Mouse (Mus musculus) forebrain, embryonic 16.5 days (tissue): Measurements from ENCODE around the gene Ggta1. TPM values are rescaled to one million over a fixed set of nuclear protein-coding genes. Genes with fewer than 3 reads are reported as not detected.

Source experiments
- ATAC-seq: fragments of 200-750 bp; cut with Nextera tagmentation; 2 replicates; pipeline ENCODE4 v1.8.0; 2017; ENCODE audit warnings: mild to moderate bottlenecking, moderate library complexity
- H3K27ac ChIP-seq: fragments of 300-500 bp; sonication (generic); 2 replicates; pipeline ENCODE4 v1.5.1; 2014; ENCODE audit warnings: low read length, control low read depth
- H3K27me3 ChIP-seq: fragments of 300-500 bp; sonication (generic); replicated peaks from 2 replicates; pipeline ENCODE4 v1.6.1; 2014; ENCODE audit warnings: low read length; ENCODE audit not compliant: control insufficient read depth, insufficient read depth
- H3K36me3 ChIP-seq: fragments of 300-500 bp; sonication (generic); 2 replicates; pipeline ENCODE4 v1.6.1; 2014; ENCODE audit not compliant: control insufficient read depth, insufficient read depth
- H3K4me1 ChIP-seq: fragments of 300-500 bp; sonication (generic); replicated peaks from 2 replicates; pipeline ENCODE4 v1.6.1; 2014; ENCODE audit warnings: low read length; ENCODE audit not compliant: control insufficient read depth, insufficient read depth
- H3K4me2 ChIP-seq: fragments of 300-500 bp; sonication (generic); 2 replicates; pipeline ENCODE4 v1.6.1; 2014; ENCODE audit warnings: mild to moderate bottlenecking, low read length, control low read depth
- H3K4me3 ChIP-seq: fragments of 300-500 bp; sonication (generic); replicated peaks from 2 replicates; pipeline ENCODE4 v1.5.1; 2014; ENCODE audit warnings: mild to moderate bottlenecking, low read length, control low read depth
- H3K9ac ChIP-seq: fragments of 300-500 bp; sonication (generic); replicated peaks from 2 replicates; pipeline ENCODE4 v1.6.1; 2014; ENCODE audit warnings: low read depth, low read length, control low read depth
- H3K9me3 ChIP-seq: fragments of 300-500 bp; sonication (generic); 2 replicates; pipeline ENCODE4 v1.6.1; 2016; ENCODE audit warnings: low read length; ENCODE audit not compliant: control insufficient read depth
- WGBS: fragments of 180-500 bp; shearing (Covaris S2); extraction: QIAGEN DNeasy Blood & Tissue Kit; methylation state at CpG from one replicate; pipeline ENCODE4 v1.1.7; 2014; 5-methylcytosine and 5-hydroxymethylcytosine counted together
- polyA plus RNA-seq: library from polyadenylated mRNA; unstranded; fragments of >200 nt; fragmentation: Nextera tagmentation; extraction: Ambion mirVana; gene quantifications from 2 replicates; pipeline ENCODE4 v1.2.1, GENCODE M21; 2015

Gene Ggta1
- polyA plus RNA-seq, 1 experiment from 2014 or later, result 4.1 TPM

DNA sequence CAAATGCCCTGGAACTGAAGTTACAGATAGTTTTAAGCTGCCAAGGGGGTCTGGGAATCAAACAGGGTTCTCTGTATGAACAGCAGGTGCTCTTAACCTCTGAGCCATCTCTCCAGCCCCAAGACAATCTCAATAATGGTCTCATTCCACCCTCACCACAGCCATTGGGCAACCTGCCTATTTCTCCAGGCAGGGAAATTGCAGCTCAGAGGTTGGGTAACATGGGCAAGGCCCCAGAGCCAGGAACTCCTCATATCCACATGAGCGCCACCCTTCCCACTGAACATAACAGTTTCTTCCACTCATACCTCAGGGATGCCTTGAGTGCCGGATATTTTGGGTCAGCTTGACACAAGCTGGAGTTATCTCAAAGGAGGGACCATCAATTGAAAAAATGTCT lies 25.2 kb downstream of the Ggta1 start:
- ATAC-seq, result no peak
- Histone ChIP-seq H3K9ac (no peak overlapping the region), H3K27ac (no peak overlapping the region), H3K4me3 (no peak overlapping the region), H3K4me1 (no peaks in the 10 kb centered on the region), H3K9me3 (no peaks in the 10 kb centered on the region), H3K36me3 (no peaks in the 10 kb centered on the region), H3K4me2 (no peak overlapping the region), H3K27me3 (no peaks in the 10 kb centered on the region)
- 96% methylated on average over 2 of the region's 2 CpGs for WGBS

GRCm38 (mm10) chr2:35434576-35435123 lies 28.4 kb downstream of the Ggta1 start:
- Histone ChIP-seq H3K4me3 (no peak overlapping the region), H3K36me3 (no peaks in the 10 kb centered on the region), H3K4me2 (no peak overlapping the region), H3K27me3 (no peaks in the 10 kb centered on the region), H3K9me3 (no peaks in the 10 kb centered on the region), H3K9ac (no peak overlapping the region), H3K27ac (no peak overlapping the region), H3K4me1 (no peaks in the 10 kb centered on the region; the same call in 1 of the 2 replicates)
- ATAC-seq, result no peak
- 80% methylated on average over 6 of the region's 6 CpGs for WGBS

DNA sequence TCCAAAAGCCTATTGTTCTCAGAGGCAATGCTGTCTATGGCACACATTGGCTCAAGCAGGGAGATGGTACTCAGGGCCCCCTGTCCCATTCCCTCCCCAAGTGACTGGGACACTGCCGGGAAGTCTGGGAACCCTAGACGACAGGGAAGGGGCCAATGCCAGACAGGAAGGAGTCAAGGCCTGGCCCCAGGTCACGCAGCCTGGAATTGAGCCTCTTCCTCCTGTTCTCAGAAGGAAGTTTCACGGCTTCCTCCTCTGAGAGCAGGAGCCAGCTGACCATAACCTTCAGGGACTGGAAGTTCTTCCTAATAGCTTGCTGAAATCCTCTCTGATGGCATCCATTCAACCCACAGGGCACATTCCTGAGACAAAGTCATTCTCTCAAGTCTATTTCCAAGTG lies 29.6 kb downstream of the Ggta1 start:
- Histone ChIP-seq H3K4me2 (no peak overlapping the region), H3K27ac (no peak overlapping the region), H3K4me1 (no peaks in the 10 kb centered on the region; the same call in 1 of the 2 replicates), H3K4me3 (no peak overlapping the region), H3K9ac (no peak overlapping the region), H3K27me3 (no peaks in the 10 kb centered on the region), H3K36me3 (no peaks in the 10 kb centered on the region), H3K9me3 (no peaks in the 10 kb centered on the region)
- no peak for ATAC-seq
- WGBS, result 86% methylated on average over 4 of the region's 4 CpGs

DNA sequence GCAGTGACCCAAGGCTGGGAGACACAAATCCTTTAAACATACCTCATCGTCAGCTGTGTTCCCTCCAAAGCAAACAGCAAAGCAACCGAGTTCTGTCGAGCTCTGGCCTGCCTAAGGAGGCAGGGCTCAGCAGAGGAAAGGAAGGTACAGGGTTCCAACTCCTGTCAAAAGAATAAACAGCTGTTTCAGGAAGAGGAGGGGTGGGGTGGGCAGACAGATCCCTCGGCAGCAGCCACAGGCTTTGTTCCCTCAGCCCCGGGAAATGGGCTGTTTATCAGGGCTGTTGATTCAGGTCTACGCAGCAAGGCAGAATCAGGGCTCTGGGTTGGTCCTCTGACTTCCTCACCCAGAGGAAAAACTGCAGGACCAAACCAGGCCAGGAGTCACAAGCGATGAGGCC lies 30.6 kb downstream of the Ggta1 start:
- H3K36me3 ChIP-seq, result no peaks in the 10 kb centered on the region
- no peak overlapping the region for H3K9ac ChIP-seq
- no peak for ATAC-seq
- no peaks in the 10 kb centered on the region; the same call in 1 of the 2 replicates for H3K4me1 ChIP-seq
- H3K27me3 ChIP-seq, result no peaks in the 10 kb centered on the region
- no peak overlapping the region for H3K4me2 ChIP-seq
- no peak overlapping the region for H3K4me3 ChIP-seq
- H3K9me3 ChIP-seq, result no peaks in the 10 kb centered on the region
- WGBS, result 47% methylated on average over 7 of the region's 7 CpGs
- H3K27ac ChIP-seq, result no peak overlapping the region

GRCm38 (mm10) chr2:35432011-35432410 lies 31.0 kb downstream of the Ggta1 start:
- Histone ChIP-seq H3K9ac (no peak overlapping the region), H3K4me2 (no peak overlapping the region), H3K27me3 (no peaks in the 10 kb centered on the region), H3K4me1 (no peaks in the 10 kb centered on the region; the same call in 1 of the 2 replicates), H3K36me3 (no peaks in the 10 kb centered on the region), H3K27ac (no peak overlapping the region), H3K9me3 (no peaks in the 10 kb centered on the region), H3K4me3 (no peak overlapping the region)
- ATAC-seq, result no peak
- 50% methylated on average over 7 of the region's 7 CpGs for WGBS

DNA sequence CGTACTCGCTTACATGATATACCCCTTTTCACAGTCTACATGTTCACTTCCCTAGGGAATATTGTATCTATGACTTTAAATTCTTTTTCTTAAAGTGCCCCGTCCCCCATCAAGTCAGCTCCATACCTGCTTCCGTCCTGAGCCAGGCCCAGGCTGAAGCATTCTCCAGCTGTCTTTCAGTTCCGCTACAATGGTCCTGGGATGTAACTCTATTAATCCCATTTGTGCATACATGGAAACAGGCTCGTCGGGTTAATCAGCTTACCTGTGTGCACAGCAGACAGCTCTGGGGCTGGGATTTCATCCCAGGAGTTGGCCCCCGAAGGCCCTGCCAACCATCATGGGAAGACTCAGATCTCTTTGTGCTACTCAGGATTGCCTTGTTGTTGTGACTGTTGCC lies 32.2 kb downstream of the Ggta1 start:
- Histone ChIP-seq H3K36me3 (no peaks in the 10 kb centered on the region), H3K4me1 (no peaks in the 10 kb centered on the region; the same call in 1 of the 2 replicates), H3K4me3 (no peak overlapping the region), H3K27me3 (no peaks in the 10 kb centered on the region), H3K4me2 (no peak overlapping the region), H3K27ac (no peak overlapping the region), H3K9ac (no peak overlapping the region), H3K9me3 (no peaks in the 10 kb centered on the region)
- no peak for ATAC-seq
- WGBS, result 77% methylated on average over 8 of the region's 8 CpGs

- H3K4me1 ChIP-seq, result no peaks in the 10 kb centered on the region; the same call in 1 of the 2 replicates
- no peak overlapping the region for H3K27ac ChIP-seq
- ATAC-seq, result no peak
- H3K36me3 ChIP-seq, result no peaks in the 10 kb centered on the region
- H3K27me3 ChIP-seq, result no peaks in the 10 kb centered on the region
- H3K4me3 ChIP-seq, result no peak overlapping the region
- WGBS, result 92% methylated on average over 4 of the region's 4 CpGs
- no peak overlapping the region for H3K9ac ChIP-seq
- H3K9me3 ChIP-seq, result no peaks in the 10 kb centered on the region
- H3K4me2 ChIP-seq, result no peak overlapping the region
These were observed 34.3 kb downstream of the Ggta1 start for GRCm38 (mm10) chr2:35428615-35429300.

- Histone ChIP-seq H3K27me3 (no peaks in the 10 kb centered on the region), H3K4me3 (no peak overlapping the region), H3K9ac (no peak overlapping the region), H3K36me3 (no peaks in the 10 kb centered on the region), H3K4me1 (no peaks in the 10 kb centered on the region; the same call in 1 of the 2 replicates), H3K9me3 (no peaks in the 10 kb centered on the region), H3K4me2 (no peak overlapping the region), H3K27ac (no peak overlapping the region)
- no peak for ATAC-seq
- WGBS, result 60% methylated on average over 2 of the region's 2 CpGs
These were observed 35.5 kb downstream of the Ggta1 start for GRCm38 (mm10) chr2:35427559-35427958.

- Histone ChIP-seq H3K36me3 (0 out of 2 replicates have a peak, but pooled peaks cover 2% of the 10 kb centered on the region), H3K9ac (no peak overlapping the region), H3K27me3 (no peaks in the 10 kb centered on the region), H3K9me3 (no peaks in the 10 kb centered on the region), H3K4me1 (no peaks in the 10 kb centered on the region), H3K27ac (no peak overlapping the region), H3K4me3 (no peak overlapping the region), H3K4me2 (no peak overlapping the region)
- no peak for ATAC-seq
- WGBS, result 93% methylated on average over 1 of the region's 1 CpGs
These were observed 39.2 kb downstream of the Ggta1 start for GRCm38 (mm10) chr2:35423711-35424339.
